Mouse (Mus musculus): Measurements from ENCODE around the gene Lag3.

DNA sequence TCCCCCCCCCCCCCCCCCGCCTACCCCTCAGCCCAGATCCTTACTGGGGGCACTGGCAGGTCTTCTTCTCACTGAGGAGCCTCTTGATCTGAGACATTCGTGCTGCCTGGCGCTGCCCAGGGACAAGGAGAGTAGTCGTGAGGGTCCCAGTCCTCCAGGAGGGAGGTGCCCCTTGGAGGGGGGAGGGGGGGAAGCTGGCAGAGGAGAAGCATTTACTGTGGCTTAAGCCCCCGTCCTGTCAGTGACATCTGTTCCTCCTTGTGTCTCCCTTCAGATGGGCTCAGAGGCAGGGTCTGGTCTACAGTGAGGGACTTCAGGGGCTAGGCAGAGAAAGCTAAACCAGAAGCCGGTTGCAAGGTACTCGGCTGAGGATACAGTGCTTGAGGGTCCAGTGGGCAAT lies 44.9 kb downstream of the Lag3 start:
- TF ChIP-seq GATA1 (IDR thresholded peaks at IDR 0.05; ENCODE audit: low read length) (no peak), TAL1 (IDR thresholded peaks at IDR 0.05; ENCODE audit: low read length) (no peak)

Measured in erythroblast, embryonic 14.5 days (primary cell).